Mouse (Mus musculus) ES-E14 (cell line): ENCODE measurements around the gene Mtmr4.

Experiments used
- CHD2 ChIP-seq: IDR thresholded peaks from 2 replicates; pipeline ENCODE4 v1.6.1; 2014; ENCODE audit warnings: mild to moderate bottlenecking, low read depth, low read length, inconsistent platforms
- HCFC1 ChIP-seq: IDR thresholded peaks from 2 replicates; pipeline ENCODE4 v1.6.1; 2012; ENCODE audit warnings: low read length, inconsistent platforms, borderline replicate concordance; ENCODE audit not compliant: insufficient read depth
- ZC3H11A ChIP-seq: IDR thresholded peaks from 2 replicates; pipeline ENCODE4 v1.6.1; 2012; ENCODE audit warnings: low read depth, mild to moderate bottlenecking, inconsistent platforms, low read length, borderline replicate concordance

DNA sequence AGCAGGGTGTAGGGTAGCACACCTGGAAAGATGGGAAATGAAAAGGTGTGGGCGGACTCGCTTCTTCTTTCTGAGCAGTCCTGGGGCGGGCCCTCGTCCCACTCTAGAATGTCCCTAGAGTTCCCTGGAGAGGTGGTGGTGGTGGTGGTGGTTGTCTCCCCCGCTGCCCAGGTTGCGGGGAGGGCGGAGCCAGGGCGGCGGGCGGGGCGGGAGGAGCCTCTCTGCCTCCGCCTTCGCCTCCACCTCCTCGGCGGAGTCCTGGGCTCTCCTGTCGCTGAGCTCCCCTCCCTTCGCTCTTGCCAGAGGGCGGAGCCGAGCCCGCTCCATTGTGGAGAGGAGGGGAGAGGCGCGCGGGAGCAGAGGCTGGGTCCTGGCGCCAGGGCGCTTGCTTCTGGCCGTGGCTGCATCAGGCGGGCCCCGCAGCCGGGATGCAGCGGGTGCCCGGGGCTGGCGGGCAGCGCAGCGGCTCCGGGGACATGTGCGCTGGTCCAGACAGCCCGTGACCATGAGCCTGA is 3.4 kb downstream of the Mtmr4 start:
- no peak; the same call in 1 of the 2 replicates for TF ChIP-seq HCFC1
- TF ChIP-seq ZC3H11A = no peak
- TF ChIP-seq CHD2 = no peak
